Mouse (Mus musculus) central nervous system, embryonic 11.5 days (tissue): Measurements from ENCODE around the gene Prl8a6. TPM values are rescaled to one million over a fixed set of nuclear protein-coding genes. Genes with fewer than 3 reads are reported as not detected.

Experiments used
- polyA plus RNA-seq: library from polyadenylated mRNA; depleted of rRNA; stranded (reverse); fragments of >200 nt; gene quantifications from 2 replicates; pipeline ENCODE4 v1.2.3, GENCODE M21; 2012; rRNA removed

The Prl8a6 gene
- polyA plus RNA-seq = 0.11 TPM in 1 of 2 replicates, not detected in the other

GRCm38 (mm10) chr13:27438588-27438987, at the start of gene Prl8a6:
Gene Prl8a6 (minus strand): TSS chr13:27438688.

GRCm38 (mm10) chr13:27390746-27391145, 47.7 kb downstream of the Prl8a6 start, which contains the start of gene Prl2b1:
Gene Prl2b1 (minus strand): TSS chr13:27390846.

Other genes starting within 250 kb of the Prl8a6 start
- gene Prl3c1, start 242.0 kb downstream of the Prl8a6 start, polyA plus RNA-seq = not detected in 2 replicates
- gene Prl3b1, start 196.8 kb downstream of the Prl8a6 start, polyA plus RNA-seq = 0.65 and 2.2 TPM in 2 replicates
- not detected in 2 replicates for gene Prl3a1, start 179.3 kb downstream of the Prl8a6 start, polyA plus RNA-seq
- not detected in 2 replicates for gene Prl6a1, start 126.1 kb downstream of the Prl8a6 start, polyA plus RNA-seq
- gene Prl8a2, start 93.0 kb downstream of the Prl8a6 start, polyA plus RNA-seq = 1.0 TPM in 1 of 2 replicates, not detected in the other
- 0.34 TPM in 1 of 2 replicates, not detected in the other for gene Prl2b1, start 47.8 kb downstream of the Prl8a6 start, polyA plus RNA-seq
- gene Prl8a8, start 74.5 kb upstream of the Prl8a6 start, polyA plus RNA-seq = 0.20 TPM in 1 of 2 replicates, not detected in the other
- gene Prl8a9, start 125.9 kb upstream of the Prl8a6 start, polyA plus RNA-seq = 0.58 TPM in 1 of 2 replicates, not detected in the other
- not detected in 2 replicates for gene Prl8a1, start 143.5 kb upstream of the Prl8a6 start, polyA plus RNA-seq
- not detected in 2 replicates for gene Prl7b1, start 171.9 kb upstream of the Prl8a6 start, polyA plus RNA-seq
- gene Prl7a1, start 203.8 kb upstream of the Prl8a6 start, polyA plus RNA-seq = not detected in 2 replicates
- 0.25 TPM in 1 of 2 replicates, not detected in the other for gene Prl7a2, start 229.3 kb upstream of the Prl8a6 start, polyA plus RNA-seq